Mouse (Mus musculus) CD4-positive helper T cell, adult 2 months (primary cell): ENCODE results near the gene Cd47.

ENCODE experiments used
- DNase-seq: peaks from one replicate; pipeline ENCODE4 v3.0.0-alpha.2; 2012; ENCODE audit warnings: low read depth, missing footprints, low spot score

Gene Cd47

DNA sequence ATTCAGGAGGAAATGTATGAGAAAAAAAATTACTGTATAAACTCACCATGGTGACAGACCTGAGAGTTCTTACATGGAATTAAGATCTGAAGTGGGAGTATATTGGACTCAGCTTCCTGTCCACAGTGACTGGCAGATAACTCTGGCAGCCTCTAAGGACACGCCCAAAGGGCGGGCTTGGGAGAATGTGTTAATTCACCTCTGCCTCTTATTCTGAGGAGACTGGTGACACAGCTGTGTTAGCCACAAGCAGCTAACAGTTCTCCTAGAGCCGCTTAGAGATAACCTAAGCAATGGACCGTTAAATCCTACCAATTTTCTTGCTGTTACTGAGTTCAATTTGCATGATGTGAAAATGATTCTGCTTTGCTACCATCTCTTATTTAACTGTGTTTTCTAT, 107.0 kb downstream of the Cd47 start:
- peak; percentile 28 for DNase-seq

DNA sequence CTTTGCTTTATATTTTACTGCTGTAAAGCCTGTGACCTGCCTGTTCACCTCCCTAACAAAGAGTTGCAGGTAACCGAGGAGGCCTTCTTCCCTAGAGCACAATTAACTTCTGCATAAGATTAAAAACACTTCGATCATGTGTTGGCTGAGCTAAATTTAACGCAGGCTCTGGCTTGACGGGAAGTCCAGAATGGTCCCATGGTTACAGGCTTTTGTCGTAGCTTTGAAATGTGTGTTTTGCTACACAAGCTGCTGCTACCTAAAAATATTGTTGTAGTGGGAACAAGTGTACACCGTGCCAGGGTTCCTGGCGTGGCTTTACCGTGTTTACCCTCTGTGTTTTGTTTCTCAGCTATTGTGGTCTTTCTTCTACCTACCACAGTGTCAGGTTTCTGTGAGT, 109.2 kb downstream of the Cd47 start:
- DNase-seq = no peak

DNA sequence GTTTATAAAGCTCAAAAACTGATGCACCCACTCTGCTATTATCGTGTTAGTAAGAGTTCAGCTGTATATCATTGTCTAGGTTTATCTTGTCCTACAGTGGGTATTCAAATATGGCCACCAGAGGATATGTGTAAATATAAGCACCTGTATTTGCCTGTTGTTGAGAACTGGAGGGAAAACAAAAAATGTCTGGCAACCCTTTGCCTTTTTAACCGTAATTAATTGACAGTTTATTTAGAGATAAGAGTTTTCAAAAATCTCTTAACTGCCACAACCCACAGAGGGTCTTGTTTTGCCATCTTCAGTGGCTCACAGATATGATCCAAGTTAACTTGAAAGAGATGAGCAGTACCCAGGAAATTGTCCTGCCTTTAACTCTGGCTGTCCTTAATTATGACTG, 113.8 kb downstream of the Cd47 start:
- no peak for DNase-seq

DNA sequence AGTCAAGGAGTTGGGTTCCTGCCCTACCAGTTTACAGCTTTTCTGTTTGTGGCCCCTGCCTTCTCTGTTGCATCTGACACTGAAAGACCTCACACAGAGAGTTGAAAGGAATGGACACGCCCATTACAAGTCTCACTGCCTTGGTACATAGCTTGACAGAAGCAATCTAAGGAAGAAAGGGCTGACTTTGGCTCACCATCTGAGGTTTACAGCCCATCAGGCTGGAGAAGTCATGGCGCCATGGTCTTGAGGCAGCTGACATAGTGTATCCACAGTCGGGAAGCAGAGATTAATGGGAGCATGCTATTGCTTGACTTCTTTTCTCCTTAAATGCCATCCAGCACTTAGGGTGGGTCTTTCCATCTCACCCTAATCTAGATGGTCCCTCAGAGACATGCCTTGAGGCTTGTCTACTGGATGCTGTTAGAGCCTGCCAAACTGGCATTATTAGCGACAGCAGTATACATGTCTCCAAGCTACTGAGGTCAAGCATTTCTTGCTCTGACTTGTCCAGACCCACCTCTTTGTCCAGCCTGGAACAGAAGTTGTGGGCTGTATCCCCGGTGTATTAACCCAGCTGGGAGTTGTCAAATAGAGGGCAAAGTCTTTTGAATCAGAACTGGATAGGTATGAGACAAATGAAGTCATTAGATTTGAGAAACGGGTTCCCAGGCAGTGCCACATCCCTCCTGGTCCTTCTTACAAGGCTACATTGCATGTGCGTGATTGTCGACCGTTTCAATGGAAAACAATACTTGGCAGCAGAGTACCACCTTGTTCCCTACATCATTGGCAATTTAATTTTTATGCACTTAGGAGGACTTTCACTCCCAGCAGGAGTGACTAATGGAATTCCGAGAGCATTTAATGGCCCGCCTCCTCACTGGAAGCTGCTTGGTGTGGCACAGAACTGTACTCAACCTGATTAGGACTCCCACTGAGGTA, 115.5 kb downstream of the Cd47 start:
- no peak for DNase-seq

DNA sequence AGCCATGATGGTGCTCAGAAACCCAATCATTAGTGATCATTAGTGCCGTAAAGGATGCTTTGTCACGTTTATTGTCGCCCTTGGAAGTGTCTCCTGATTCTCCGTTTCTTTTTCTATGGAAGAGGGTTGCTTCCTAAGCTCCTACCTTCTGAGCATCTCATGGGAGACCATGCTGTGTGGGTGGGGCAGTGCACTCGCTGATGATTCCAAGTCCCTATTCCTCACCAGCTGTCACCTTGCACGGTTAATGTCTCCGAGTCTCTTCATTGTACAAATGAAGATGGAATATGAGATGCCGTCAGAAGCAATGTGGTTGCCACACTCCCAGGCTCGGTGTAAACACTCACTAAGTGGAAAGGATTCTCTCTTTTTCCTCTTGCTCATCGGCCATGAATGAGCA, 119.9 kb downstream of the Cd47 start:
- no peak for DNase-seq

DNA sequence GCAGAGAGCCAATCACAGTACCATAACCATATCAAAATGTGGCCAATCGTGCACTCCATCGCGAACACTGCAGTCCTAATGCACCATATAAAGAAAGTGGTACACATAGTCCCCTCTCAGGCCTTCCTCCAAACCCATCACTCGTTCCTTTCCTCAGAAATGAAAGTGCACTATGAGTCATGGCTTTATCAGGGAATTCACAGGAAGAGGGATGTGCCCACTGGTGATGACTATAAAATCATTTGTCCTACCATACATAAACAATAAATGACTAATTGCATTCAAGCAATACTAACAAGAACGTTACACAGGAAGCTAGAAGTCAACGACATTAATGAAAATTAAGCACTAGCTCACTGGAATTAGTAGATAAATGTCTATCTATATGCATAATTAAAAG, 121.3 kb downstream of the Cd47 start:
- DNase-seq = no peak

DNA sequence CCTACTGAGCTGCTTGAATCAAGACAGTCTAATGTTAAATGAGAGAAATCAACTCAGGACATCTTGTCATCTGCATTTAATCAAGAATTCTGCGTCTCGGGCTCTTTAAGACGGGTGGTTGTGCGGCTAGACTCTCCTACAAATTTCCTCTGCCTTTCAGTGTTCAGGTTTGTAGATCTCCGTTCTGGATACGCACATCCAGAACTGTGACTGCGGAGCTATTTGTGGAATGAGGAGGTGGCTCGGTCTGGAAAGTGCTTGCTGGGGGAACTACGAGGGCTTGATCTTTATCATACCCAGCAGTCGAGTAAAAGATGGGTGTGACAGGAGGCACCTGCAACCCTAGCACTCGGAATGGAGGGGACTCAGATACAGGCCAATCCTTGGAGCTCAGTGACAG, 121.8 kb downstream of the Cd47 start:
- no peak for DNase-seq

DNA sequence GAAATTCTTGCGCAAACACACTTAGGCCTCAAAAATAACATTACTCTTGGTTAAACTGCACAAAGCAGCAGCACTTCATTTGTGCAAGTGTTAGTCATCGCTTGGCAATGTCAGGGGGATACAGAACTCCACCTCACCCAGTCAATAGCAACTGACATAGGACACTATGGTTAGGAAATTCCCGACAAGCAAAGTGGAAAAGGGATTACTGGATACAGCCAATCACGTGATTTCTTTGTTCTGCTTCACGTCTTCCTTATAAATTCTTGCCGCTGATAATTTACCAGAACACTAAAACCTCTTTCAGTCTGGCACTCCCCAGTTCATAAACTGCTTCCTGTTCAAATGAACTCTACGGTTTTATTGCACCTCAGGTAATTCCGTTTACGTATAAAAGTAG, 123.4 kb downstream of the Cd47 start:
- DNase-seq = no peak

DNA sequence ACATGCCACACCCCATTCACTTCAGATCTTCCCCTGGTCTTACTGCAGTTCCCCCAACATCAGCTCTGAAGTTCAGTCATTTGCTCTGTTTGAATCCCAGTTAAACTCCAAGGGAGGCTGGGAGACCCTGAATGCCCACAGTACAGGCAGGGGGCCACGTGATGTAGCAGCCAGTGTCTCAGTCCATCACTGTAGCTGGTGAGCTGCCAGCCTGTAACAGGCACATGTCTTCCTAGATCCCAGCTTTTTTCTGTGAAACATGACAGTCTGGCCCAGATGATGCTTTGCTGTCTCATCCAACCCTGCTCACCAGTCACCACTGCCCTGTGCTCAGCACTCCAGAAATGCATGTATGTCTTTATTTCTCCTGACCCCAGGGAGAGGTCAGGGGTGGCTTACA, 124.6 kb downstream of the Cd47 start:
- no peak for DNase-seq

DNA sequence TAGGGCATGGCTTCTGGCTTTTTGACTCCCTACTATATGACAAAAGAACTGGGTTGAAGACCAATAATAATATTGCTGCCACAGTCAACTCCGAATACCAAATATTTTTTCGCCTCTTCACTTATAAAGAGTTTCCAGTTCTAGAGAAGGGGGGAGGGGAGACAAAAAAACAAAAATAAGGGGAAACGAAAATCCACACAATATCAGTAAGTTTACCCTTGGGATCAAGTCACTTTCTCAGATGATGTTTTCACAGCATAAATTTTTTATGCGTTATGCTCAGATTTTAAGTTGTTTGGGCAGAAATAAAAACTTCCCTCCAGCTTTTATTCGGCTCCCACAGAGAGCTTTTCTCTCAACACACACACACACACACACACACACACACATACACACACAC, 132.9 kb downstream of the Cd47 start:
- no peak for DNase-seq

DNA sequence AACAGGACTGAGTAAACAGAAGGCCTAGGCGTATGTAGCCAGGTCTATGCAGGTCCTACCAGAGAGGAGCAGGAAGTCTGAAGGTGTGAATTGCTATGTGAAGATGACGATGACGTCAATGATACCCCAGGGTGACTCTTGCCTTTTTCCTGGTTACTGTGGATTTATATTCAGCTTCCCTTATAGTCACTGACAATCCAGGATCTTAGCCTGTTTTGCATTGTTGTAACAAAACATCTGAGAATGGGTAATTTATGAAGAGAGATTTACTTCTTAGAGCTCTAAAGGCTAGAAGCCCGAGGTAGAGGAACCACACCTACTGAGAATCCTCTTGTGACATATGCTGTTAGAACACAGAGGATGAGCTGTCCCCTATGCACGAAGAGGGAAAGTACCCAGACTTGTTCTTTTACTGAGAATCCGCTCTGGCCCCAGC, 135.7 kb downstream of the Cd47 start:
- peak; percentile 80 for DNase-seq

DNA sequence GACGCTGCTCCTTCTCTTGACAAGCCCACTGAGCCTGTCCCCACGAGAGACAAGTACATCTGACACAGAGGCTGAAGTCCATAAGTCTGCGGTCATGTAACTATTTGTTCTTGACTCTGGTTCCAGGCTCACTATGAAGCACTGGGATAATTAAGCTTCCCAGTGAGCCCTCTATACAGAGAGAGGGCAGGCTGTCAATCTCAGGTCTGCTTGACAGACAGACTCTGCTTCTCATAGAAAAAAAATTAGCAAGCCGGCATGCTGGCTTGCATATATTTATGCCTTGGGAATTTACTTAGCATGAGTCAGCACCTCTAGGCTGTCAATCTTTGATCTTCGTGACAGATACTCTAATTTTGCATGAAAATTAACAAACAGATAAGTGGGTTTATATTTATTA, 136.5 kb downstream of the Cd47 start:
- DNase-seq = peak; percentile 46

DNA sequence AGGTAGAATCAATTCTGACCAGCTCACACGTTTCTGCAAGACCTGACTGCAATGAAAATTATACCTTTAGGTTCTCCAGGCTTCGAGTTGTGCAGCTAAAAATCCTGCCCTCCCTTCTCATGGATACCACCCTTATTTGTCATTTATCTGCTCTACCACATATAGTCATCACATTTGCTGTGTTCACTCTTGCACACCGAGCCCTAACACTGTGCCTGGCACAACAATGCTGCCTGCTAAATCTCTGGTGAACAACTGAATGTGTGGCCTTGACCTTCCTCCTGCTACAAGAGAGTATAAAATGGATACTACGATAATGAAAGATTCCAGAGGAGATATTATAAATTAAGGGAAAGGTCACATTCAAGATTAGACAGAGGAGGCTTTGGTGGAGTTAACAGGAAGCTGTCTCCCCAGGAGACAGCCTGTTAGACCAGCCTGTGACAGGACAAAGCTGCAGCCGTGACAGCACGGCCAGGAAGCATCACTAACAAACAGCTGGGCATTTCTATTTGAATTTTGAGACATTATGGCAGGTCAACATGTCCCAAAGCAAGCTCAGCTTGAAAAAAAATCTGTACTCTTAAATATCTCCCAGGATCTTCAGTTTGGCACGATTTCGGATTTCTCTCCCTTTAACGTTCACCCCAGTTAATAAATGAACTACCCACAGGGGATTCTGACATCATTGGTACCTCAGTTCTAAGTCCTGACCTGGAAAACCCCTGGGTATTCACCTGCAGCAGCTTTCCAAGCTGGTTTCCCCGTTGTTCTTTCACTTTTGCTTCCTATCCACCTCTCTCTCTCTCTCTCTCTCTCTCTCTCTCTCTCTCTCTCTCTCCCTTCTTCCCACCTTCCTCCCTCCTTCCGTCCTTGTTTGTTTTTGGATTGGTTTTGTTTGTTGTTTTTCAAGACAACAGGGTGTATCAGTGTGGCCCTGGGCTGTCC, 137.2 kb downstream of the Cd47 start:
- peak; percentile 82 for DNase-seq

DNA sequence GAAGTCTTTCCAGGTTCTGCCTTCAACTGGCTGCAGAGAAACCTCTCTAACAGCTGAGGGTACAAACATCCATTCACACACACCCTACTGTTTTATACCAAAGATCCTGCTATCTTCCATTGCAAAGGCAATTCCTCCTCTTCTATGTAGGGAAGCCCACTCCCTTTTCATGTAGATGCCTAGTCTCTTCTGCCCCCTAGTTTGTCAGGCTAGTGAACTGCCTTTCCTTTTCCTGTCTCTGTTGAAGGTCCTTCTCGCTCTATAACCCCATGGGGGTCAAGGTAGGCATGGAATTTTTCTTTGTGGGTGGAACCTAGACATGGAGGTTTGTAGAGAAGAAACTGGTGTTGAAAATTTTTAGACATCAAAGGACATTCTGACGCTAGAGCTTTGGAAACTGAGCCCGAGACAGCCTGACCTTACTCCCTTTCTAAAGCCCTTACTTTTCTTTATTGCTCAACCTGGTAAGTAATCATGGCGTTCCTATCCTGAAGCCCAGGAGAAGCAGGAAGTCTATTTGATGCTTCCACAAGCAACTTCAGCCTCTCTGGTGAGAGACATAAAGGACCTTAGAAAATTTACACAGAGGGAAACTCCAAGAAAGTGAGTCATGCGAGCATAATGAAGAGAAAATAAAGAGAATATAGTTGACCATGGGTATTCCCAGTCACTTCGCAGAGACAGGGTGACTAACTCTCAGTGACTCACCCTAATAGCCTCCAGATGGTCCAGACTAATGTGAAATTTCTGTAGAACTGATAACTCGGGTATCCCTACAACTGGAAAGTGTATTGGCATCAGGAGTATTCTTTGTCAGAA, 138.4 kb downstream of the Cd47 start:
- DNase-seq = peak; percentile 15

DNA sequence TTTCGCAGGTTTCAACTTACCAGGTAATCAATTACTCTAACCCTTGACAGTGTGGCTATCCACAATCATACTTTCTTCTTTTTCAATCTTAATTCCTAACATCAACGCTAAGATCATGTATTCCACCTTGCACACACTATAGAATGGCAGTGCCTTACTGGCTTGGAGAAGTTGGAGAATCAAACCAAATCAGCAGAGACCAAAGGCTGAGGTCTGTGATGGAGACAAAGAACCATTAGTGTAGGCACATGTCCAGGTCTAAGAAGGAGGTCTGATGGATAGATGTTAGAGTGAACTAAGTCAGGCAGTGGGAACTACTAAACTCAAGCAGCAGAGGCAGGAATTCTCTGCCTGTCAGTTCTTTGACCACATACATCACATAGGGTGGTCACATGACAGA, 139.0 kb downstream of the Cd47 start:
- no peak for DNase-seq

DNA sequence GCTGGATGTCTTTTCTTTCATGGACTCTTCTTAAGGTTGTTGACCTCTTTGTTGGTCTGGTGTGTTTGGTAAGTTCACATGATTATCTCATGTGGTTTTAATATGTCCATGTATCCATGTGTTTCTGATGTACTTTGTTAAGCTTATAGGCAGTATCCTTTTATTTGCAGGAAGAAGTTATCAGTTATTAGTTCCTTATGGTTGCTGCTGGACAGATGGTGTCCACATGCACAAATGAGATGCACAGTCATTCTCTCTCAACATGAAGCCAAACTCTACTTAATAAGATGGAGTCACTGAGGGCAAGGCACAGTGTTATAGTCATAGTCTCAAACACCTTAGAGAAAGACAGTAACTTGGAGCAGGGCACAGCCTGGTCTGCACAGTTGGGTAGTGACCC, 140.1 kb downstream of the Cd47 start:
- DNase-seq = no peak

DNA sequence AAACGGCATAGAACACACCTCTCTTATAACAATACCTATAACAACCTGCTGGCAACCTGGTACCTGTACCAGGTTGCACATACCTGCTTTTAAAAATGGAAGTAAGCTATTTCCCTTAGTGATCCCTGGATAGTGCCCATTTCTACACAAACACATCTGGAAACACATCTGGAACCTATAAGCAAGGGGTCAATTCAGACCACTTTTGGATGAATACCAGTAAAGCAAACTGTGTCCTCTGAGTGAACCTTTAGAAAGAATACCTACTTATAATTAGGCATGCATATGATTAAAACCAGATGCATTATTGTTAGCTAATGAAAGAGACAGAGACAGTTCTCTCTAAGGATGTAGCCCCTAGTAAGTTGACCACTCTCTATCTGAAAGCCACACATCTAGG, 140.7 kb downstream of the Cd47 start:
- no peak for DNase-seq

DNA sequence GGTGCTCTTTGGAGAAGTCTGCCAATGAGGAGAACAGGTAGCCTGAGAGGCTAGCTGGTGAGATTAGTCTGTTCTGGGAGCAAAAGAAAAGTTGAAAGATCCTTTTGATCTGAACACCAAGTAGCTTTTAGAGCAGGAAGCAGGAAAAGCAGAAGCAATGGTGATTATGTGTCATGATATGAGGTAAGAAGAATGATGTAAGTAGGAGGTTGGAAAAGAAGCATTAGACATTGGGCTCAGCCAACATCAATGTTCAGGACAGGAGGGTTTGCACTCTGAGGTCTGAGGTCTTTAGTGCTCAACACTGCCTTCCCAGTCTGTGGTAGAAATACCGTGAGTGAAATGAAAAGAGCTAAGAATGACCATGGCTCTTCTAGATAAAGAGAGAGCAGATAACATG, 143.4 kb downstream of the Cd47 start:
- DNase-seq = no peak

DNA sequence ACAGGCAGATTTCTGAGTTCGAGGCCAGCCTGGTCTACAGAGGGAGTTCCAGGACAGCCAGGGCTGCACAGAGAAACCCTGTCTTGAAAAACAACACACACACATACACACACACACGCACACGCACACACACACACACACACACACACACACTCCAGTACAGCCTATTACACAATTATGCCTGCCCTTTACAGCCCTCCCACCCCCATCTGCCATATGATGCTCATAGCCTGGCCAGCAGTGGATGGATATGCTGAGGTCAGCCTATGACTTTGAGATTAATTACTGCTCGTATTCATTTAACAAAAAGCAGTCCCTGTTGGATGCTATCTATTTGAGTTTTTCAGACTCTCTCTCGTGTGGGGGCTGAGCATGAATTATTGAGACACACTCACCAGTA, 144.8 kb downstream of the Cd47 start:
- DNase-seq = no peak

DNA sequence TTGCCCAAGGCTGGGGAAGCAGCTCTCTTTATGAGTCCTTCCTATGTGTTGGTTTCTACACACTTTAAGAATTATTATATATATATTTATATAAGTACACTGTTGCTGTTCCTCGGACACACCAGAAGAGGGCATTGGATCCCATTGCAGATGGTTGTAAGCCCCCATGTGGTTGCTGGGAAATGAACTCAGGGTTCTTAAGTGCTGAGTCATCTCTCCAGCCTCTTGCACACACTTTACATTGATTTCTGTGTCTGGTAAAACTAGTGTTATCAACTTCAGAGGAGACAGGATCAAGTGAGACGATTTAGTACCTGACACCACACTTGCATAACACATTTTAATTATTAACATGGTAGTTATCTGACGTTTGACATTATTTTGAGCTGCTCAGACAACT, 146.7 kb downstream of the Cd47 start:
- DNase-seq = no peak

DNA sequence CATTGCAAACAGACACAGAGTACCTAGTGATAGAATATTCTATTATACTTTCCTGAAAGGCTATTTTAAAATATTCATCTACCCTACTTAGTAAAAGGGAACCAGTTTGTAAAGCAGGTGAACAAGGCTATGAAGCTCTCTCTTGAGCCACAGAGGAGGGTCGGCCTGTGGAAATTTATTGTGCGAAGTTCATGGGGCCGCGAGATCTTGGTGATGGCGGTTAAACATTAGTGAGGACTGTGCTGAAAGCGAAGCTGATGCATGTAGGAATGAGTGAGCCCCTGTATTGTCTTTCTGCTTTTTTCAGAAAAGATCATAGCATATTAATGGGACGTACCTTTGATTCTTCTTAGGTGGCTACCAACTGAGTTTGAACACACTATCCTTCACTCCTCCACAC, 147.3 kb downstream of the Cd47 start:
- no peak for DNase-seq

DNA sequence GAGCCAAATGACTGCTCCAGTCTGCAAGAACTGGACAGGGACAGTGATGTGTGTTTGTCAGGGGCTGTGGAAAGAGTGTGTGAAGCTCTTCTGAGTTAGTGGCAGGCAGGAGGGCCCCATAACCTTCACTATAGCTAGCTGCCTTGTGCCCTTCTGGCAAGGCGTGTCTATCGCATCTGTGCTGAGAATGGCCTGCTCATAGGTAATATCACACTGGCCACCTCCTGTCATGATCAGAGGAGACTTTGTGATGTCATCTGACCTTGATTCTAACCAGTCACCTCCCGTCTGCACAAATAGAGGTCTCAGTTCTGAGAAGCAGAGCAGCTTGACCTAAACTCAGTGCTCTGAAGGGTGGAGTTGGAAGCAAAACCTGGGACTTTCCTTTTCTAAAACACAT, 148.0 kb downstream of the Cd47 start:
- DNase-seq = no peak
